Mouse (Mus musculus) fat pad, adult 2 months (tissue): ENCODE results near the gene Olfr161.
"Not testable (repeated sequence)": the region's sequence is repeated elsewhere in the genome, so short reads cannot be mapped to it uniquely, and the experiment has no call there.

Experiments
- DNase-seq: peaks from one replicate; pipeline ENCODE4 v3.0.0-alpha.2; 2011; ENCODE audit warnings: low read depth, low spot score; ENCODE audit errors: extremely low read depth

The Olfr161 gene

GRCm38 (mm10) chr16:3590691-3591090 is at the start of gene Olfr161:
Gene Olfr161, plus strand, starts transcription at chr16:3591042.
- DNase-seq = no peak

- no peak for DNase-seq
Measured at GRCm38 (mm10) chr16:3563553-3563952, 27.3 kb upstream of the Olfr161 start.

- DNase-seq = not testable (repeated sequence)
Measured at GRCm38 (mm10) chr16:3577658-3578057, 13.2 kb upstream of the Olfr161 start.

- DNase-seq = not testable (repeated sequence)
Measured at GRCm38 (mm10) chr16:3578227-3578848, 12.5 kb upstream of the Olfr161 start.

GRCm38 (mm10) chr16:3631376-3631775 is 40.5 kb downstream of the Olfr161 start:
- not testable (repeated sequence) for DNase-seq

DNA sequence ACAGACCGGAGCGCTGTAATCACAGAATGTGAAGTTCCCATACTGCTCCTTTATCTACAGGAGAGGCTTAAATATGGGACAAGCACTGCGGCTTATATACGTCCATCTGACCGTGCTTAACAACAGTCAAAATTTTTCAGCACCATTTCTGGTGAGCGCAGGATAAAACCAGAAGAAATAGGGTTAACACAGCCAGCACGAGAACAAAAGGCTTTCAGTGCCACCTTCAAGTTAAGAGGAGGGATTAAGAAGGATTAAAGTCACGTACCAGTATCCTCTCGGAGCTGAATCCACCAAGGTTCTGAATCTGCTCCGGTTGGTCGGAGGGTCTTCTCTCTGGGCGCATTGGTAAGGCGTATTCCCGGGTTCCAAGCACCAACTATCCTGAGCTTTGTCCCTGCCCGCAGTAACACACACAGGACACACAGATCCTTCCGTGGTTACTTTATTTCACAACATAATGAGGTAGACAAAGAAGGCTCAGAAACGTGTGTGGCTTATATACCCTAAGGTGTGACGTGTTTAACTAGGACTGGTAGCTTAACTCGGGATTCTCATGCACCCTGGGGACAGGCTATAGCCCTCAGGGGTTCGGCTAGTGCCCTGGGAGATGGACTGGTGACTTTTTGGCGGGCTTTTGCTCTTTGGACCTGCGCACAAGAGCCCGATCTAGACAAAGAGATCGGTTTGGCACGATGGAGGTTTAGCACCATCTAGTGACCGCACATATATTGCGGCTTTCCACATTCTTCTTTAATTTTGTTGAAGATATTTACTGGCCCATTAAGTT is 41.9 kb downstream of the Olfr161 start:
- DNase-seq = not testable (repeated sequence)
